Mouse (Mus musculus) splenic B cell, adult 2 months (primary cell): ENCODE measurements around the gene L1cam.

ENCODE experiments used
- DNase-seq: peaks from one replicate; pipeline ENCODE4 v3.0.0-alpha.2; 2011; ENCODE audit warnings: low read depth, low spot score
- H3K27me3 ChIP-seq: 2 replicates; pipeline ENCODE4 v1.6.1; 2012; ENCODE audit warnings: mild to moderate bottlenecking, low read length, moderate library complexity, mixed read lengths; ENCODE audit not compliant: control insufficient read depth, poor library complexity, insufficient read depth, severe bottlenecking
- H3K36me3 ChIP-seq: 2 replicates; pipeline ENCODE4 v1.6.1; 2012; ENCODE audit warnings: mild to moderate bottlenecking, low read length, moderate library complexity, mixed read lengths; ENCODE audit not compliant: control insufficient read depth, poor library complexity, insufficient read depth, severe bottlenecking

Gene L1cam

DNA sequence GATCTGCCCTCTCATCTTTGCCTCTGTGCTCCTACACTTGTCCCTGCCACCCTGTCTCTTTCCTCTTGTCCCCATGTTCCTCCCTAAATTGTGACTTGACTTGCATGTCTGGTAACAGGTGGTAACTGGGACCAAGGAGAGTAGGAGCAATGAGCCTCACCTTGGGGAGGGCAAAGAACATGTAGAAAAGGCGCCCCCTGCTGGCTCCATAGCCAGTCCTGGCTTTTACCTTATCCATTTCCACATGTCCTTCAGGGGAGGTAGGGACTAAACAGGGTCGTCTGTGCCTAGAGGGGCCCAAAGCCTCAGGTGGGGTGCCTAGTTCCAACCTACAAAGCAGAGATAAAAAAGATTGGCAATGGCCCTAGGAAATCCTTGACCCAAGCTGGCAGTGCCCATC lies at the start of gene L1cam:
TSS of gene L1cam (minus strand) at position 387 of the 400 bp plus-strand sequence.
- Histone ChIP-seq H3K36me3 (peaks cover 14% of the 10 kb centered on the region; the same call in 1 of the 2 replicates), H3K27me3 (no peaks in the 10 kb centered on the region)
- DNase-seq = peak; percentile 65

DNA sequence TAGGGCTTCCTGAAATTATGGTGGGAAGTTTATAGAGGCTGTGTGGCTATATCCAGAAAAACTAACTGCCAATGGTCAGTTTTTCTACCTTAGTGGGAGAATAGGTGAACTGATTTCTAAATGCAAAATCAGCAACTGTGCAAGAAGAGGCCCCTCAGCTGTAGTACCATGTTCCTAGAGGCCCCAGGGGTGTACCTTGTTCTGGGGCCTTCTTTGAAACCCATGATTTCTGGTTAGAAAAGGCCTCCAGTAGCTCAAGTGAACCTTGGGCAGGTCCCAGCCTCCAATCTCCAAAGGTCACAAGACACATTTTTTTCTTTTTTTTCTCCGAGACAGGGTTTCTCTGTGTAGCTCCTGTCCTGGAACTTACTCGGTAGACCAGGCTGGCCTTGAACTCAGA lies 46.4 kb upstream of the L1cam start:
- peaks cover 4% of the 10 kb centered on the region; the same call in 1 of the 2 replicates for H3K36me3 ChIP-seq
- H3K27me3 ChIP-seq = no peaks in the 10 kb centered on the region
- DNase-seq = no peak

DNA sequence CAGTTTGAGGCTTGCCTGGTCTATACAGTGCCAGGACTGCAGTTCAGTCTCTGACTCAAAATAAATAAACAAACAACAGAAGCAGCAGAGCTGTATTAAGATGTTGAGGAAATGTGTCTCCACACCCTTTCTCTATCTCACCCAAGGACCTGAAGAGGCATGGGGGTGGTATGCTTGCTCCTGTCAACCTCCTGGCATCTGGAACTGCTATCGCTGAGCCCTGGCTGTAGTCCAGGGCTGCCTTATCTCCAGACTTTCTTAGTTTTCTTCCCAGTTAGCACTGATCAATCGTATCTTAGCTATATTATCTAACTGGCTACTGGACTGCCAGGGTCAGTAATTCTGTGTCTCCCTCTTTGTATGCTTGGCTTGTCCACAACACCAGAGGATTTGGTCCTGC lies 46.0 kb upstream of the L1cam start:
- no peaks in the 10 kb centered on the region for H3K27me3 ChIP-seq
- no peak for DNase-seq
- peaks cover 4% of the 10 kb centered on the region; the same call in 1 of the 2 replicates for H3K36me3 ChIP-seq

DNA sequence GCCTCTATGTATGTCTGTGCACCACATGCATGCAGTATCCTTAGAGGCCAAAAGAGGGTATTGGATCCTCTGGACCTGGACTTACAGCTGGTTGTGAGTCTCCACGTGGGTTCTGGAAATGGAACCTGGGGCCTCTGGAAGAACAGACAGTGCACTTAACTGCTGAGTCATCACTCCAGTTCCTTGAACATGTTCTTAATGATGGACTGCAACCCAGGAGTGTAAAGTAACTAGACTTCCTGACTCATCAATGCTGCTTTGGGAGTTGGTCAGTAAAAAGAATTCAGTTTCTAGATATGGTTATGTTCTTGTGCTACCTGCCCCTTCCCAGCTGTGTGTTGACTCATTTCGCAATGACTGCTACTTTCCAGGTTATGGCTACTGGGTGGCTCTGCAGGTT lies 36.0 kb upstream of the L1cam start:
- no peak for DNase-seq
- no peaks in the 10 kb centered on the region for H3K36me3 ChIP-seq
- no peaks in the 10 kb centered on the region for H3K27me3 ChIP-seq

DNA sequence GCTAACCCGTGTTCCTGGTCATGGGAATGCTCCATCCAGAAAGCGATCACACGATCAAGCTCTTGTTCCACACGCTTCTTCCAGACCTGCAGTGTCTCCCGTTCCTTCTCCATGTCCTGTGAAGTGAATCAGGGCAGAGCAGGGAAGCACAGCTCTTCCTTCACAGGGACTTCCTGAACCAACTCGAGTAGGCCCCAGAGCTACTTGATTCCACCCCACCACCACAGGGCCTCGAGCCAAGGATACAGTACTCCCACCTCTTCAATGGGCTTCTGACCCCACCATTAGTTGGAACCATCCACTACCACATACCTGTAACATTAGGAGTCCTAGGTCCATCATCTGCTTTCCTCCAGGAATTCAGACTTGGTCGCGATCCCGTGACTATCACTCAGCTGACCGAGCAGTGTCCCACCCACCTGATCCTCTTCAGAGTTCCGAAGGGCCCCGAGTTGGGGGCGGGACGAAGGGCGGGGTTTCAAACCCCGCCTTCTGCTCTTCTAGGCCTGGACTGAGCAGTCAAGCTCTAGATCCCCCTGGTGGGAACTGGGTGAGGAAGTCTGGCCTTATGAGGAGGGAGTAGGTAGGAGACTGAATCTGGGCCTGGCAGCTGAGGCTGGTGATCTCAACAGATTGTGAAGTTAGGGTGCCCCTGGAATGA lies 34.6 kb upstream of the L1cam start, which contains the start of gene Renbp:
TSS of gene Renbp (minus strand) at position 449 of the 661 bp plus-strand sequence.
- Histone ChIP-seq H3K36me3 (no peaks in the 10 kb centered on the region), H3K27me3 (no peaks in the 10 kb centered on the region)
- peak; percentile 83 for DNase-seq

DNA sequence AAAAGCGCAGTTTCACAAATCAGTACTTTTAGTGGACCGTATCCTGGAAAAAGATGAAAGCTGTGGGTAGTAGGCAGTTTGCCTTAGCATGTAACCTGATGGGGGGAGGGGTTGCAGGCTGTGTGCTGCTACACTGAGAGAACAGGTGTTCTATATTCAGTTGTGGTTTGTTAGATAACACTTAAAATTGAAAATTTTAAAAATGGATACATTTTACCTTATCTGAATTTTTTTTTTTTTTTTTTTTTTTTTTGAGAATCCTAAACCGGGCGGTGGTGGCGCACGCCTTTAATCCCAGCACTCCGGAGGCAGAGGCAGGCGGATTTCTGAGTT lies 26.6 kb upstream of the L1cam start:
- no peak for DNase-seq
- Histone ChIP-seq H3K27me3 (no peaks in the 10 kb centered on the region), H3K36me3 (peaks cover 2% of the 10 kb centered on the region; the same call in 1 of the 2 replicates)

DNA sequence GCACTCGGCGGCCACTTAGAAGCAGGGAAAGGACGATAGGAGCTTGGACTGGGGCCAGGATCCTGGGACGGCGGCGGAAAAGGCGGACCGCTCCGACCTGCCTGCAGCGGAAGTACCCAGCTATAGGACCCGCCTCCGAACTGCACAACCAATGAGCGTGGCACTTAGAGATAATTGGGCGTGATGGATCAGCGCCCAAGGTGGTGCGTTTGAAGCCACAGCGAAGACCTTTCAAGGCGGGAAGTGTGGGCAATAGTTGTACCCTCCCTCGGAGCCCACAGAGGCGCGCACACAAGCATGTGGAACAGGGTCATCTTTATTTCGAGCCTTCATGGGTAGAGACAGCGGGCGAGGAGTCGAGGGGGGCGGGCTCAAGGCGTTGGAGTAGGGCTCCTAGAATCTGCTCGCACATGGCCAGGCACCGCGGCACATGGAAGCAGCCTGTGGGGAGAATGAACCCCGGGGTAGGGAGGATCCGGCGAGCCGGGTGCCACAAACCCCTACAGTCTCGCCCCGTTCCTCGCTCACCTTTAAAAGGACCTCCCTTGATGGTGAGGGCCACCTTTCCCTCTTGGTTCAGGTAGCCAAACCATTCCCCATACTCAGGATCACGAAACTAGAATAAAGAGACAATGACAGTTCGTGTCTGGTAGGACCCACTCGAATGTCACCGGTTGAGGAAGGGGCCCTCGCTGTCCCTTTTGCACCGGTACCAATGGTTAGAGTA lies 26.1 kb upstream of the L1cam start, which contains the start of the genes Arhgap4 and Naa10:
TSS of gene Arhgap4 (minus strand) at position 48 of the 727 bp plus-strand sequence.
TSS of gene Naa10 (minus strand) at position 122 of the 727 bp plus-strand sequence.
- Histone ChIP-seq H3K36me3 (peaks cover 2% of the 10 kb centered on the region; the same call in 1 of the 2 replicates), H3K27me3 (no peaks in the 10 kb centered on the region)
- peak; percentile 82 for DNase-seq

DNA sequence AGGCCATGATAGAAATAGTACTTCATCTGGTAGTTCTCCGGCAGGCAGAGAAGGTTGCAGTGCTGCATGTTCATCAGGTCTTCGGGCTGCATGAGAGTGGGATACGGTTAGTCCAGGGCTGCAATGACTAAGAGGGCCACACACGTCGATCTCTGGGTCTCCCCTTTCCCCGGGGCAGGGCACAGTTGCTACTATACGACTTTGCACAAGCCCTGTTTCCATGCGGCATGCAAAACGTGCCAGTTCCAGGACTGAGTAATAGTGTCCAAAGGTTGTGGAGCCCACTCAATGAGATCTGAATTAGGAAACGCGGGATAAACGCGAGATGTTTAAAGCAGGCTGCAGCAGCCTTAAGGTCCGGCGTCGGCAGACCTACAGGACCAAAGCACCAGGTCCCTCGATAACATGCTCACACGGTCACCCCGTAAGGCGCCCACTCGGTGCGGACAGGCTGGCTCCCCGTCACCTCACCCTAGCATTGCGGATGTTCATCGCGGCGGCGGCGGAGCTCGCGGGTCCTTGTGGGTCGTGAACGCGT lies 25.4 kb upstream of the L1cam start:
- no peak for DNase-seq
- H3K36me3 ChIP-seq = peaks cover 2% of the 10 kb centered on the region; the same call in 1 of the 2 replicates

DNA sequence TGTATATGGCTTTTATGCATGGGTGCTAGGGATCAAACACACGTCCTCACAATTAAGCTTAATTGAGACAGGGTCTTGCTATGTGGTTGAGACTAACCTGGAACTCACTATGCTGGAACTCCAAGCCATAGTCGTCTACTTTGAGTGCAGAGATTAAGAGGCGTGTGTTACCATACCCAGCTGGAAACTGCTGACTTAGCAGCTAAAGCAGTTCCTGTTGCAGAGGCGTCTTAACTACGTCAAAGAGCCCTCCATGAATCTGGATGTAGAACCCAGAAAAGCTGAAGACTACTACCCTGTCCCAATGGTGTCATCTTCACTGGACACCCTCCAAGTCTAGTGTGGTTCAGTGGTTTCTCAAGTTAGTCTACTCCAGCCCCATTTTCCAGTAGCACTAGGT lies 22.7 kb upstream of the L1cam start:
- DNase-seq = no peak
- no peaks in the 10 kb centered on the region for H3K36me3 ChIP-seq
- H3K27me3 ChIP-seq = no peaks in the 10 kb centered on the region

More for the DNA sequence above, 25.4 kb upstream of the L1cam start:
- no peaks in the 10 kb centered on the region for H3K27me3 ChIP-seq

DNA sequence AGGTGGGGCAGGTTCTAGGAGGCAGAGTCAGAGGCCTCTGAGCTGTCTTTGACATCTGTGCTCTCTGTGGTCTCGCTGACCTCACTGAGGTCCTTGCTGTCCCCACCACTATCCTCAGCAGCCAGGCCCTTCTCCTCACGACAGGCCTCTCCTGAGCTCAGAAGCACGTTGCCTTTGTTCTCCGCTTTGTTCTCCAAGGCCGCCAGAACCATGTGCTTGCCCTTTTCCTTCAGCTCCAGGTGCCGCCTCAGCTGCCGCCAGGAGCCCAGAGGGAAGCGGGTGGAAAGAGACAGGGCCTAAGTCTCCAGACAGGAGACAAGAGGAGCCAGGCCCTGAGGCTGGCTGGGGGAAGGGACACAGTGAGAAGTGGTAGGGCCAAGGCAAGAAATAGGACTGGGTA lies 21.0 kb upstream of the L1cam start:
- Histone ChIP-seq H3K36me3 (no peaks in the 10 kb centered on the region), H3K27me3 (no peaks in the 10 kb centered on the region)
- DNase-seq = no peak

DNA sequence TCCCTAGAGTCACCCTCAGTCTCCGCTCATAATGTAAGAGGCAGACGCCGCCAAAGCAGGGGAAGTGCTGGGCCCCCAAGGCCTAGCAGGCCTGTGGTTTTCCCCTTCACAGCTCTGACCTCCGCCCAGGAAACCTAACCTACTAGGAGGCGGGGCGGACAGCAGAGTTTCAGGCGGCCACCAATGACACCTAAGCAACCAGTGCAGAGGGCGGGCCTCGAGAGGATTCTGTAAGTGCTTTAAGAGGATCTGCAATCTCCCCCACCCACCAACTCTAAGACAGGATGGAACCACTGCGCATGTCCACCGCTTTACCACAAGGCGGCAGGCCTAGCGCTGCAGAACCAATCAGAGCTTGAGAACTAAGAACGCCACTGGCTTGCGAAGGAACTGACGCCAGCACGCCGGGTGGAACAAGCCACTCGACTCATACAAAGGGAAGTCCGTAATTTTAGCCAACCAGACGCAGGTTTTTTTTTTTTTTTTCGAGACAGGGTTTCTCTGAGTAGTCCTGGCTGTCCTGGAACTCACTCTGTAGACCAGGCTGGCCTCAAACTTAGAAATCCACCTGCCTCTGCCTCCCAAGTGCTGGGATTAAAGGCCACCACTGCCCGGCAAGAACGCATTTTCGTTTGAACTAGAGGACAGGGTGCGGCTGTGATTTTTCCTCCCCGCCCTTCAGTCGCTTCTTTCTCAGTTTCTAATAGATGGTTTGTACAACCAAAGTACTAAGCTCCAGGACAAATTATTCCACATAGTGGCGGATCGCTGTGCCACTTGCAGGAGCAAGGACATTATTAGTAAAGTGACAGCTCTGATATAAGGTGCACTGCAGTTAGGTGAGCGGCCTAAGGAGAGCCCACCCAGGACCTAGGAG lies 19.2 kb upstream of the L1cam start:
- Histone ChIP-seq H3K27me3 (no peaks in the 10 kb centered on the region), H3K36me3 (no peaks in the 10 kb centered on the region)
- DNase-seq = peak; percentile 97

DNA sequence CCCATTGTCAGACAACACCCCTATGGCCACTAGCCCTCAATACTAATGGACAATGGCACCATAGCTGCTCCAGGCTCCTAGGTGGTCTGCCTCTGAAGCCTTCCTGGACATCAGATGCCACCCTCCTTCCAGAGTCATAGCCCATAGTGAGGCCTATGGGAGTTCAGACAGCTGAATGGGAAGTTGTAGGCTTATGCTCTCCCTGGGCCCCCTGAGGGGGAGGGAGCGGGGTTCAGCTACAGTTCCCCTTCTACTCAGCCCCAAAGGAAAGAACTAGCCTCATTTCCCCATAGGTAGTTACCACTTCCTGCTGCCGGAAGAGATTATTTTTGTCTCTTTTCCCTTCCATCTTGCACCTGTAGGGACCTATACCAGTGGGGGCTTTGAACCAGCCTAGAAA lies 15.7 kb upstream of the L1cam start:
- Histone ChIP-seq H3K36me3 (no peaks in the 10 kb centered on the region), H3K27me3 (no peaks in the 10 kb centered on the region)
- DNase-seq = peak; percentile 71

DNA sequence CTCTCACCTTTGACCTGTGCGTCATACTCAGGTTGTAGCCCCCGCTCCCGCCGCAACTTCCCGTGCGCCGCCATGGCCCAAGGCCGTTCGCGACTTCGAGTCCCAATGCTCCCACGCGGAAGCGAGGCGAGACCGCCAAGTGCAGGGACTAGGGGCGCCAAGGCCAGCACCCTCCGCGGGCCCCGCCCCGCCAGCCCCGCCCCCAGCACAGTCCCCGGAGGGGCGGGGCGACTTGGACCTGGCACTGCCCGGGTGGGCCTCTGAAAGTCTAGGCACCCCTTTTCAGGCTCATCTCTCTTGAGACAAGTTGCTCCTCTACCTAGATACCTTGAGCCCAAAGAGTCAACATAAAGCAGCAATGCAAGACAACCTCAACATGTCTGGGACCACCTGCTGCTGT lies 15.3 kb upstream of the L1cam start:
- DNase-seq = peak; percentile 56

DNA sequence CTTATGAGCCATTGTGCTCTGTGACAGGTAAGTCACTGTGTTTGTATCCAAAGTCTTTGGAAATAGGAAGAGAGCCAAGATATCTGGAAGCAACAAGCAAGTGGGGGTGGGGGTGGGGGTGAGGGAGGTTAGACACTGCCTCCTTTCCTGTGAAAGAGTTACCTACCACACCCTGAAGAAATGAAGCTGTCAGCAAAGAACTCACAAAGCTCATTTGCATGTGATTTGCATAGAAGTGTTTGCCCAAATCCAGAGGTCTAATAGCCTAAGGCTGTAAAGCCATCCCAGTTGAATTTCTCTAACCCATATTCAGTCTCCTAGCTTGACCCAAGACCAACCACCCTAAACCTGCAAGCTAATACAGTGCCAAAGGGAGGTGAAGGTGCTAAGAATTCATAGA lies 14.5 kb upstream of the L1cam start:
- DNase-seq = peak; percentile 31

More for the DNA sequence above, 15.3 kb upstream of the L1cam start:
- Histone ChIP-seq H3K27me3 (no peaks in the 10 kb centered on the region), H3K36me3 (no peaks in the 10 kb centered on the region)

More for the DNA sequence above, 14.5 kb upstream of the L1cam start:
- Histone ChIP-seq H3K36me3 (peaks cover 4% of the 10 kb centered on the region; the same call in 1 of the 2 replicates), H3K27me3 (no peaks in the 10 kb centered on the region)
